Mouse (Mus musculus): ENCODE measurements around the gene Lrmda.
A peak's percentile ranks its signal among the peaks of the same experiment; 100 is the strongest.

The Lrmda gene

GRCm38 (mm10) chr14:23052833-23053592 lies 1033.5 kb downstream of the Lrmda start:
- peak in 1 of 2 experiments; percentile 15 for DNase-seq (ENCODE audit: low spot score in 2 of 2)

DNA sequence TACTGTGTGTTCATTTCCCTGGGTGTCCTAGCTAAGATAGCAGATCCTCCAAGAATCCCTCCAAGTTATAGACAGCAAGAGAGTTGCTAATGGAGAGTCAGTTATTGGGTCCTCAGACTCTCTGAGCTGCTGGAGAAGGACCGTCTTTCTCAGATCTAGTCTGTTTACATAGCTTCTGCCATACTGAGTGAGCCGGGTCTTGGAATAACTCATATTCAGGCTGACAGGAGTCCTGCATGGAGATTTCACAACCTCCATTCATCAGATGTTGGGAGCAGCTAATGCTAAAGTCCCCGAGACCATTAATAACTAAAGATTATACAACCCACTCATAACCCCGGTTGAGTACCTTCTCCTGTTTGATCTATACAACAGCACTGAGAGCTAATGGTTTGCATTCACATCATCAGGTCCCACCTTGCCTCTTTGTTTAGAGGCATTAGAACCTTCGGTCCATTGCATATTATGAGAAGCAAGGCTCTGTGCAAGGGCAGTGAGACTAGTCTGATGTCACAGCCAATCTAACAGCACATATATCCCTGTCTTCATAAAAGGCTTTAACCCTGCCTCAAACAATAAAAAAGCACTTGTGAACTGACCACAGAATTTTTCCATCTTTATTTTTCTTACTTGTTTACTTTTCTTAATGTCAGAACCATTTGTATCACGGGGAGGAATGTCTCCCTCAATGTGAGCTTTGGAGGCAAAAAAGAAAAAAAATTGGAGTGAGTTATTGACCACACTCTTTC lies 1037.9 kb downstream of the Lrmda start:
- no peak for DNase-seq (ENCODE audit: low spot score in 2 of 2)

- DNase-seq (ENCODE audit: low spot score in 2 of 2) = no peak
These were observed 1038.5 kb downstream of the Lrmda start for GRCm38 (mm10) chr14:23057987-23058386.

DNA sequence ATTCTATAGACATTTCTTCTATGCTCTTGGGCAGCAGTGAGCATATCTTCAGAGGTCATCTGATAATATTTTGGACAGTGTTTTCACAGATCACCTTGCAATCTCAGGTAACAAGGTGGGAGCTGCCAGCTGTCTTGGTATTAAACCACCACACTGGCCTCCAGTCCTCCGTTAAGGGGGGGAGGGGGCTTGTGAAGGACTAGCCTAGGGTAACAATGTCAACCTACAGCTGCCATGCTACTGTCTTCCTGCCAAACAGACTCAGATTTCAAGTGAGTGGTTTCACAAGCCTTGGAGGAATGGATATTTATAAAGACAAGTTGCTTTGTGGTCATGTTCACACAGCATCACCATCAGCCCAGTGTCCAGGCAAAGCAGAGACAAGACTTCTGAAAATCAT lies 1059.2 kb downstream of the Lrmda start:
- DNase-seq (ENCODE audit: low spot score in 2 of 2) = no peak

DNA sequence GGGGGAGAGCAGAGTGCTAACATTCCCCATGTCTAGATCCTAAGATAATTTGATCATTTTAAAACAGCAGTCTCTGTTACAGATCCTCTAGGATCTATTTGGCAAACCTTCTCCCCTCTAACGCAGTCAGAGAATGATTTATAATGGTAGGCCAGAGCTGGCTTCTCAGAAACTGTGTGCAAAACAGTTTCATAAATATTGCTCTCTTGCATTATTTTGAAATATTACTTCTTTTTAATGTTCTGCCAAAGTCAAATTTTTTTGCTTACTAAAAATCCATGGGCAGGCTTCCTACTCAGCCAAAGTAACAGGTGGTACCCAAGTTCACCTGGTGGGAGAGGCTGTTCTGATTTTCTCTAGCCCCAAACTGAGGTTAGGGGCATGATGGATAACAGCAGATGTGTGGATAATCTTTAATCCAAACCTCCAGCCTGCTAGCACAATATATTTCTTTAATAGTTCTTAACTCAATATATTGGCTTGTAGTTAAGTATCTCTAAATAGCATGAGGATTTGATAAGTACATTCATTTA lies 1064.8 kb downstream of the Lrmda start:
- DNase-seq (ENCODE audit: low spot score in 2 of 2) = no peak

DNA sequence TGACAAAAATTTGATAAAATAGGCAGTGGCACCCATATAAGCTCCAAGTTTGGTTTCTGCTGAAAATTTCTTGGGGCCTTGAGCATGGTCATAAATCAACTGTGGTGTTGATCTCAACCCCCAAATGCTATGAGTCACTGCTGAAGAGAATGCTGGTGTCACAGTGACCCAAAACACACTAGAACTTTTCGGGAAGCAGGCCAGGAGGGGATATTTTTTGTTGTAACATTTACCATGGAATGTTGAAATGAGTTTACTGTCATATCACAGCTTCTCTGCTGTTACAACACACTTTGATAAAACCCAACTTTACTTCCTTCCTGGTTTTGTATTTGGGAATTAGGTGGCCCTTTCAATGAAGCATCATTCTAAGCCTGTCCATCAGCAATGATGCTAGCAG lies 1065.3 kb downstream of the Lrmda start:
- DNase-seq (ENCODE audit: low spot score in 2 of 2) = no peak

- no peak for DNase-seq (ENCODE audit: low spot score in 2 of 2)
These were observed 1073.8 kb downstream of the Lrmda start for GRCm38 (mm10) chr14:23093306-23093705.

- DNase-seq (ENCODE audit: low spot score in 2 of 2) = no peak
These were observed 1075.1 kb downstream of the Lrmda start for GRCm38 (mm10) chr14:23094546-23095157.

DNA sequence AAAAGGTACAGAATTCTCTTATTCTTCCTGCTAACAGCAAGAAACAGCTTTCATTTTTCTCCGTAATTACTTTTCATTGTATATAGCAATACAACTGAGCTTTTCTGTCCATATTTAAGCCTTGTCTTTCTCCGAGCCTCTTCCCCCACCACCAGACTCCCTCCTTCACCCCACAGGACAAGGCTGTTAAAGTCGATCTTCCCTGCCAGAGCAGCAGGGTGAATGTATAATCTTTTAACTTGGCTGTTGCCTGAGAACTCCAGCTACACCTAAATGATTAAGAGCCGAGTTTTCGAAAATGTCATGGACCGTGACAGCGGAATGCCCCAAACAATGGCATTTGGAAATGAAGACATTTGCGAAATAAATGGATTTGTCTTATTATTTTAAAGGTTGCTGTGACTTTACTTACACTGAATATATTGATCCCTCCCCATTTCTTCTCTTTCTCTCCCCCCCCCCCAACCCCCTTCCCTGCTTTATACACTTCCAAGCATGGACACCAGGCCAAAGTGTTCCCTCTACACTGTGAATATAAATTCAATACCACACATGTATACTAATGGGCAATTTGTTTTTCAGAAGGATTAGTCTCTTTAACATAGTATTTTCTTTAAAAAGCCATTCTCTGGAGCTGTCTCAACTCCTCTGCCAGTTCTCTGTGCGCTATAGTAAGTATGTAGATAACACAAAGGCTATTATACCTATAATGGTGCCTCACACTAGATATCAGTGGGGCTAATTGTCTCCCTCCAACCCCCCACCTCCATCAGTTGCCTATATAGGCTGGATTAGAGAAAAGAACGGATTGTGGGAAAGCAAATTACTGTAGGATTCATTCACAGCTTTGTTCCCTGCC lies 1075.9 kb downstream of the Lrmda start:
- no peak for DNase-seq (ENCODE audit: low spot score in 2 of 2)

DNA sequence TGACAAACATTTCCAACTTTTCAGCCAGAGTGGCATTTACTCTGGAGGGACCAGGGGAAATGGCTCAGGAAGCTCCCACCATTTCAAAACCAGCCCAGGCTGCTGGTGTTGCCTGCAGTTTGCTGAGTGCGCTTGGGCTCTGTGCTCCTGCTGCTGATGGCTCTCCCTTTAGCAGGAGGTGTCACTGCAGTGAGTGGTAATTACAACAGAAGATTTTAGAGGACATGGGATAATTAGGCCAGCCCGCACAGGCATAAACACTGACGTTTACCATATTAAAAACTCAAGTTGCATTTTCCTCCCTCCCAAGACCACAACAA lies 1076.5 kb downstream of the Lrmda start:
- no peak for DNase-seq (ENCODE audit: low spot score in 2 of 2)

DNA sequence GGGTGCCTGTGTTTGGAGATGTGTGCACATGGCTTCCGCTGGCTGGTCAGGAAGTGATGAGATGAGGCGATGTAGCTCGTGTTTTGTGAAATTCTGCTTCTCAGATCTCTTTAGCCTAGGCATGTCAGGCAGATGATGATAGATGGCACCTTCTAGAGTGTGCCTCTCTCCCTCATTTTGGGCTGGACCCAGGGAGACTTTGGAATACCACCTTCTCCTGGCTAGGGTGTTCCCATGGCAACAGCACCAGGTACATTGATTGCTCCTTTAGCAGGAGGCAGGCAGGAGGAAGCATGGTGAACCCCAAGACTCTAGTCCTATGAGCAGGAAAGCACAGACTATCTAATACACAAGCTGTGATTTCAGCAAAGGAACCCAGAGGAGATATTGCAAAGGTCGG lies 1076.9 kb downstream of the Lrmda start:
- DNase-seq (ENCODE audit: low spot score in 2 of 2) = no peak

Data from frontal cortex, postnatal 10 days (tissue).